Mouse (Mus musculus) forebrain, embryonic 13.5 days (tissue): ENCODE results near the gene Myo10. TPM values are rescaled to one million over a fixed set of nuclear protein-coding genes. Genes with fewer than 3 reads are reported as not detected.
A peak's percentile ranks its signal among the peaks of the same experiment; 100 is the strongest.

Source experiments
- ATAC-seq: fragments of 200-750 bp; cut with Nextera tagmentation; 2 replicates; pipeline ENCODE4 v1.8.0; 2017
- H3K27ac ChIP-seq: fragments of 300-500 bp; sonication (generic); 2 replicates; pipeline ENCODE4 v1.5.1; 2015; ENCODE audit warnings: inconsistent platforms, mild to moderate bottlenecking, moderate library complexity
- H3K27me3 ChIP-seq: fragments of 300-500 bp; sonication (generic); 2 replicates; pipeline ENCODE4 v1.6.1; 2015; ENCODE audit warnings: mild to moderate bottlenecking, inconsistent platforms
- H3K36me3 ChIP-seq: fragments of 300-500 bp; sonication (generic); 2 replicates; pipeline ENCODE4 v1.6.1; 2015; ENCODE audit warnings: mild to moderate bottlenecking, inconsistent platforms; ENCODE audit not compliant: poor library complexity, severe bottlenecking
- H3K4me1 ChIP-seq: fragments of 300-500 bp; sonication (generic); 2 replicates; pipeline ENCODE4 v1.6.1; 2015; ENCODE audit warnings: inconsistent platforms
- H3K4me2 ChIP-seq: fragments of 300-500 bp; sonication (generic); 2 replicates; pipeline ENCODE4 v1.6.1; 2015; ENCODE audit warnings: inconsistent platforms, mild to moderate bottlenecking, moderate library complexity
- H3K4me3 ChIP-seq: fragments of 300-500 bp; sonication (generic); 2 replicates; pipeline ENCODE4 v1.5.1; 2015; ENCODE audit warnings: mild to moderate bottlenecking, inconsistent platforms
- H3K9ac ChIP-seq: fragments of 300-500 bp; sonication (generic); 2 replicates; pipeline ENCODE4 v1.6.1; 2015; ENCODE audit warnings: mild to moderate bottlenecking, inconsistent platforms
- H3K9me3 ChIP-seq: fragments of 300-500 bp; sonication (generic); replicated peaks from 2 replicates; pipeline ENCODE4 v1.6.1; 2016; ENCODE audit warnings: inconsistent platforms
- WGBS: fragments of 180-500 bp; shearing (Covaris S2); methylation state at CpG from one replicate; pipeline ENCODE4 v1.1.7; 2015; 5-methylcytosine and 5-hydroxymethylcytosine counted together
- polyA plus RNA-seq: library from polyadenylated mRNA; unstranded; fragments of >200 nt; fragmentation: Nextera tagmentation; extraction: Ambion mirVana; gene quantifications from 2 replicates; pipeline ENCODE4 v1.2.1, GENCODE M21; 2015

Myo10 gene
- polyA plus RNA-seq, 1 experiment from 2014 or later: 61.4 TPM

- Histone ChIP-seq H3K27me3 (no peaks in the 10 kb centered on the region), H3K4me2 (0 out of 2 replicates have a peak overlapping the region, but pooled peaks have one; percentile 3), H3K4me3 (no peak overlapping the region), H3K27ac (peak overlapping the region; percentile 31; the same call in 1 of the 2 replicates), H3K9ac (no peak overlapping the region; the same call in 1 of the 2 replicates), H3K9me3 (no peaks in the 10 kb centered on the region), H3K36me3 (peaks cover 72% of the 10 kb centered on the region), H3K4me1 (peaks cover 46% of the 10 kb centered on the region)
- 60% methylated on average over 23 of the region's 23 CpGs for WGBS
- ATAC-seq: no peak
These were observed 157.3 kb downstream of the Myo10 start for GRCm38 (mm10) chr15:25779522-25780191.

- Histone ChIP-seq H3K4me3 (no peak overlapping the region), H3K9me3 (no peaks in the 10 kb centered on the region), H3K4me1 (peaks cover 34% of the 10 kb centered on the region), H3K27ac (no peak overlapping the region), H3K9ac (no peak overlapping the region), H3K36me3 (peaks cover 86% of the 10 kb centered on the region), H3K4me2 (no peak overlapping the region), H3K27me3 (no peaks in the 10 kb centered on the region)
- ATAC-seq: no peak
- WGBS: 85% methylated on average over 33 of the region's 33 CpGs
These were observed 158.7 kb downstream of the Myo10 start for GRCm38 (mm10) chr15:25781053-25781452.

- Histone ChIP-seq H3K27ac (no peak overlapping the region), H3K4me3 (no peak overlapping the region), H3K27me3 (no peaks in the 10 kb centered on the region), H3K4me1 (0 out of 2 replicates have a peak, but pooled peaks cover 4% of the 10 kb centered on the region), H3K36me3 (peaks cover 98% of the 10 kb centered on the region), H3K9me3 (no peaks in the 10 kb centered on the region), H3K9ac (no peak overlapping the region), H3K4me2 (no peak overlapping the region)
- WGBS: 94% methylated on average over 35 of the region's 35 CpGs
- no peak for ATAC-seq
These were observed 163.4 kb downstream of the Myo10 start for GRCm38 (mm10) chr15:25785456-25786390.

- Histone ChIP-seq H3K4me3 (no peak overlapping the region), H3K4me1 (0 out of 2 replicates have a peak, but pooled peaks cover 4% of the 10 kb centered on the region), H3K9me3 (no peaks in the 10 kb centered on the region), H3K9ac (no peak overlapping the region), H3K4me2 (no peak overlapping the region), H3K36me3 (peaks cover 95% of the 10 kb centered on the region), H3K27ac (no peak overlapping the region), H3K27me3 (no peaks in the 10 kb centered on the region)
- WGBS: 66% methylated on average over 9 of the region's 9 CpGs
- ATAC-seq: no peak
These were observed 165.1 kb downstream of the Myo10 start for GRCm38 (mm10) chr15:25787406-25787805.

- WGBS: 92% methylated on average over 8 of the region's 8 CpGs
- peaks cover 95% of the 10 kb centered on the region for H3K36me3 ChIP-seq
- H3K4me2 ChIP-seq: no peak overlapping the region
- no peak overlapping the region for H3K4me3 ChIP-seq
- no peak for ATAC-seq
- 0 out of 2 replicates have a peak overlapping the region, but pooled peaks have one; percentile 14 for H3K27ac ChIP-seq
- H3K9ac ChIP-seq: no peak overlapping the region
- H3K4me1 ChIP-seq: 0 out of 2 replicates have a peak, but pooled peaks cover 4% of the 10 kb centered on the region
- no peaks in the 10 kb centered on the region for H3K27me3 ChIP-seq
- no peaks in the 10 kb centered on the region for H3K9me3 ChIP-seq
These were observed 165.6 kb downstream of the Myo10 start for GRCm38 (mm10) chr15:25787965-25788364.

GRCm38 (mm10) chr15:25788565-25788964, 166.2 kb downstream of the Myo10 start:
- no peak overlapping the region for H3K4me3 ChIP-seq
- 0 out of 2 replicates have a peak, but pooled peaks cover 4% of the 10 kb centered on the region for H3K4me1 ChIP-seq
- WGBS: 94% methylated on average over 7 of the region's 7 CpGs
- no peaks in the 10 kb centered on the region for H3K27me3 ChIP-seq
- H3K9ac ChIP-seq: 0 out of 2 replicates have a peak overlapping the region, but pooled peaks have one; percentile 12
- H3K4me2 ChIP-seq: no peak overlapping the region
- 0 out of 2 replicates have a peak overlapping the region, but pooled peaks have one; percentile 14 for H3K27ac ChIP-seq
- no peaks in the 10 kb centered on the region for H3K9me3 ChIP-seq
- ATAC-seq: no peak
- H3K36me3 ChIP-seq: peaks cover 95% of the 10 kb centered on the region

GRCm38 (mm10) chr15:25789241-25789640, 166.9 kb downstream of the Myo10 start:
- ATAC-seq: no peak
- H3K4me3 ChIP-seq: no peak overlapping the region
- no peaks in the 10 kb centered on the region for H3K27me3 ChIP-seq
- H3K27ac ChIP-seq: 0 out of 2 replicates have a peak overlapping the region, but pooled peaks have one; percentile 5
- H3K9ac ChIP-seq: 0 out of 2 replicates have a peak overlapping the region, but pooled peaks have one; percentile 12
- peaks cover 95% of the 10 kb centered on the region for H3K36me3 ChIP-seq
- H3K4me2 ChIP-seq: no peak overlapping the region
- 85% methylated on average over 10 of the region's 10 CpGs for WGBS
- H3K9me3 ChIP-seq: no peaks in the 10 kb centered on the region
- 0 out of 2 replicates have a peak, but pooled peaks cover 4% of the 10 kb centered on the region for H3K4me1 ChIP-seq

- no peak overlapping the region for H3K4me2 ChIP-seq
- H3K9ac ChIP-seq: no peak overlapping the region
- WGBS: 67% methylated on average over 8 of the region's 8 CpGs
- H3K4me3 ChIP-seq: no peak overlapping the region
- peak; percentile 72 for ATAC-seq
- H3K4me1 ChIP-seq: 0 out of 2 replicates have a peak, but pooled peaks cover 4% of the 10 kb centered on the region
- no peaks in the 10 kb centered on the region for H3K9me3 ChIP-seq
- 0 out of 2 replicates have a peak overlapping the region, but pooled peaks have one; percentile 20 for H3K27ac ChIP-seq
- H3K27me3 ChIP-seq: no peaks in the 10 kb centered on the region
- peaks cover 89% of the 10 kb centered on the region for H3K36me3 ChIP-seq
These were observed 169.5 kb downstream of the Myo10 start for GRCm38 (mm10) chr15:25791660-25792353.

GRCm38 (mm10) chr15:25794123-25794522, 171.8 kb downstream of the Myo10 start:
- no peak overlapping the region for H3K4me3 ChIP-seq
- no peak for ATAC-seq
- no peaks in the 10 kb centered on the region for H3K4me1 ChIP-seq
- no peak overlapping the region for H3K9ac ChIP-seq
- H3K9me3 ChIP-seq: no peaks in the 10 kb centered on the region
- no peaks in the 10 kb centered on the region for H3K27me3 ChIP-seq
- WGBS: 91% methylated on average over 8 of the region's 8 CpGs
- H3K27ac ChIP-seq: no peak overlapping the region
- peaks cover 84% of the 10 kb centered on the region for H3K36me3 ChIP-seq
- no peak overlapping the region for H3K4me2 ChIP-seq

- WGBS: 96% methylated on average over 9 of the region's 9 CpGs
- no peaks in the 10 kb centered on the region for H3K9me3 ChIP-seq
- no peak overlapping the region for H3K27ac ChIP-seq
- H3K4me3 ChIP-seq: no peak overlapping the region
- ATAC-seq: no peak
- H3K4me1 ChIP-seq: no peaks in the 10 kb centered on the region
- H3K9ac ChIP-seq: no peak overlapping the region
- H3K4me2 ChIP-seq: no peak overlapping the region
- peaks cover 84% of the 10 kb centered on the region for H3K36me3 ChIP-seq
- H3K27me3 ChIP-seq: no peaks in the 10 kb centered on the region
These were observed 173.2 kb downstream of the Myo10 start for GRCm38 (mm10) chr15:25795496-25795895.

GRCm38 (mm10) chr15:25796353-25796752, 174.0 kb downstream of the Myo10 start:
- H3K4me2 ChIP-seq: no peak overlapping the region
- WGBS: 51% methylated on average over 3 of the region's 3 CpGs
- no peaks in the 10 kb centered on the region for H3K27me3 ChIP-seq
- no peak overlapping the region for H3K4me3 ChIP-seq
- H3K9ac ChIP-seq: no peak overlapping the region
- H3K9me3 ChIP-seq: no peaks in the 10 kb centered on the region
- H3K27ac ChIP-seq: no peak overlapping the region
- H3K4me1 ChIP-seq: no peaks in the 10 kb centered on the region
- H3K36me3 ChIP-seq: peaks cover 86% of the 10 kb centered on the region
- no peak for ATAC-seq
